Mouse (Mus musculus) lung, embryonic 16.5 days (tissue): Measurements from ENCODE around the gene Pax5. TPM values are rescaled to one million over a fixed set of nuclear protein-coding genes. Genes with fewer than 3 reads are reported as not detected.

Experiments used
- ATAC-seq: fragments of 200-750 bp; cut with Nextera tagmentation; 2 replicates; pipeline ENCODE4 v1.8.0; 2017; ENCODE audit warnings: low read depth, mild to moderate bottlenecking, moderate library complexity
- H3K27ac ChIP-seq: fragments of 300-500 bp; sonication (generic); 2 replicates; pipeline ENCODE4 v1.5.1; 2014; ENCODE audit warnings: mild to moderate bottlenecking, control low read depth, low read length
- H3K27me3 ChIP-seq: fragments of 300-500 bp; sonication (generic); 2 replicates; pipeline ENCODE4 v1.6.1; 2014; ENCODE audit warnings: low read depth, low read length, mixed read lengths; ENCODE audit not compliant: control insufficient read depth, insufficient read depth
- H3K36me3 ChIP-seq: fragments of 300-500 bp; sonication (generic); 2 replicates; pipeline ENCODE4 v1.6.1; 2014; ENCODE audit warnings: low read length; ENCODE audit not compliant: control insufficient read depth, insufficient read depth
- H3K4me1 ChIP-seq: fragments of 300-500 bp; sonication (generic); replicated peaks from 2 replicates; pipeline ENCODE4 v1.6.1; 2014; ENCODE audit warnings: low read length, mixed read lengths; ENCODE audit not compliant: control insufficient read depth, insufficient read depth
- H3K4me2 ChIP-seq: fragments of 300-500 bp; sonication (generic); 2 replicates; pipeline ENCODE4 v1.6.1; 2014; ENCODE audit warnings: low read depth, low read length, control low read depth
- H3K4me3 ChIP-seq: fragments of 300-500 bp; sonication (generic); 2 replicates; pipeline ENCODE4 v1.5.1; 2014; ENCODE audit warnings: mild to moderate bottlenecking, low read length, control low read depth
- H3K9ac ChIP-seq: fragments of 300-500 bp; sonication (generic); 2 replicates; pipeline ENCODE4 v1.6.1; 2014; ENCODE audit warnings: low read length, control low read depth
- H3K9me3 ChIP-seq: fragments of 300-500 bp; sonication (generic); 2 replicates; pipeline ENCODE4 v1.6.1; 2016; ENCODE audit warnings: low read length; ENCODE audit not compliant: control insufficient read depth
- WGBS: fragments of 180-500 bp; shearing (Covaris S2); extraction: QIAGEN DNeasy Blood & Tissue Kit; methylation state at CpG from one replicate; pipeline ENCODE4 v1.1.7; 2014; 5-methylcytosine and 5-hydroxymethylcytosine counted together
- polyA plus RNA-seq: library from polyadenylated mRNA; unstranded; fragments of >200 nt; fragmentation: Nextera tagmentation; extraction: Ambion mirVana; gene quantifications from 2 replicates; pipeline ENCODE4 v1.2.1, GENCODE M21; 2015

The Pax5 gene
- polyA plus RNA-seq, 1 experiment from 2014 or later, result not detected

DNA sequence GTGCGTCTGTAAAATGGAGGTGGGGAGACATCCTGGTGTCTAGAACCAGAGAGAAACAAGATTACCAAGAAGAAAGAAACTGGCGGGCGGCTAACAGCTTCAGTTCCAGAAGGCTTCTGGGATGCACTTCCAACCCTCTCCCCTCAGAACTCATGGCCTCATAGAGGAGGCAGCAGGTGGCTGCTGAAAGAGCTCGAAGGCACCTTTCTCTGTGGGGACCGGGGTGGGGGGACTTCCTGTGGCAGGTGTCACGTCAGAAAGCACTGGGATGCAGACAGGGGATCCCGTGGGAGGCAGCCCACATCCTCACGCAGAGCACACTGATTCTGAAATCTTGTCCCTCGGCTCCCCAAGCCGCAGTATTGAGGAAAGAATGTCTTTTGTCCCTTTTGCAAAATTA, 46.8 kb downstream of the Pax5 start:
- Histone ChIP-seq H3K4me2 (0 out of 2 replicates have a peak overlapping the region, but pooled peaks have one; percentile 95), H3K27ac (no peak overlapping the region), H3K9ac (no peak overlapping the region), H3K9me3 (no peaks in the 10 kb centered on the region), H3K36me3 (no peaks in the 10 kb centered on the region), H3K4me1 (peaks cover 3% of the 10 kb centered on the region; the same call in 1 of the 2 replicates), H3K4me3 (no peak overlapping the region), H3K27me3 (peaks cover 42% of the 10 kb centered on the region)
- WGBS, result 20% methylated on average over 10 of the region's 10 CpGs
- ATAC-seq, result no peak

DNA sequence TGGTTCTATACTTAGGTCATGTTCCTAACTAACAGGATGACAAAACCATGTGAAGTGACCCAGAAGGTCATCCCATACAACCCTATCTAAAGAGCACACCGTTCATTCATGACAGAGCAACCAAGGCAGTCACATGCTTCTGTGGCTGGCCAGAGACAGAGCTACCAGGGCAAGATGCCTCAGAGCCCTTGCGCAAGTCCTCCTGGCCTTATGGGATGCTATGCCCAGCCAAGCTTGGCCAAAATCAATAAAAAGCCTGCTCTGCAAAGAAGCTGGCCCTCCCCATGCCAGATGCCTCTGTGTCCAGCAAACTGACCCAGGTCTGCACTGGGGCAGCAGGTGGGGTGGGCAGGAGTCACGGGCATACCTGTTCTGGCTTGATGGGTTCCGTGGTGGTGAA, 65.1 kb downstream of the Pax5 start:
- Histone ChIP-seq H3K9ac (no peak overlapping the region), H3K27me3 (no peaks in the 10 kb centered on the region), H3K36me3 (no peaks in the 10 kb centered on the region), H3K4me3 (no peak overlapping the region), H3K9me3 (no peaks in the 10 kb centered on the region), H3K4me2 (no peak overlapping the region), H3K27ac (no peak overlapping the region), H3K4me1 (no peaks in the 10 kb centered on the region)
- ATAC-seq, result no peak
- WGBS, result 89% methylated on average over 4 of the region's 4 CpGs

GRCm38 (mm10) chr4:44641831-44642587, 68.3 kb downstream of the Pax5 start:
- H3K4me2 ChIP-seq, result no peak overlapping the region
- H3K36me3 ChIP-seq, result no peaks in the 10 kb centered on the region
- no peak for ATAC-seq
- H3K9ac ChIP-seq, result no peak overlapping the region
- no peaks in the 10 kb centered on the region for H3K9me3 ChIP-seq
- H3K4me3 ChIP-seq, result no peak overlapping the region
- H3K4me1 ChIP-seq, result no peaks in the 10 kb centered on the region
- 58% methylated on average over 12 of the region's 12 CpGs for WGBS
- no peaks in the 10 kb centered on the region for H3K27me3 ChIP-seq
- no peak overlapping the region for H3K27ac ChIP-seq

- Histone ChIP-seq H3K9ac (no peak overlapping the region), H3K4me3 (no peak overlapping the region), H3K4me2 (no peak overlapping the region), H3K27me3 (no peaks in the 10 kb centered on the region), H3K27ac (no peak overlapping the region), H3K9me3 (no peaks in the 10 kb centered on the region), H3K36me3 (no peaks in the 10 kb centered on the region), H3K4me1 (no peaks in the 10 kb centered on the region; the same call in 1 of the 2 replicates)
- ATAC-seq, result no peak
- 71% methylated on average over 3 of the region's 3 CpGs for WGBS
Measured at GRCm38 (mm10) chr4:44635618-44636017, 74.7 kb downstream of the Pax5 start.

- ATAC-seq, result no peak
- Histone ChIP-seq H3K36me3 (no peaks in the 10 kb centered on the region), H3K4me2 (peak overlapping the region; percentile 26; the same call in 1 of the 2 replicates), H3K9ac (no peak overlapping the region), H3K27me3 (no peaks in the 10 kb centered on the region), H3K4me1 (no peaks in the 10 kb centered on the region; the same call in 1 of the 2 replicates), H3K9me3 (no peaks in the 10 kb centered on the region), H3K4me3 (no peak overlapping the region), H3K27ac (no peak overlapping the region)
- 6% methylated on average over 12 of the region's 12 CpGs for WGBS
Measured at GRCm38 (mm10) chr4:44633694-44634524, 76.4 kb downstream of the Pax5 start.

- no peak overlapping the region for H3K4me3 ChIP-seq
- H3K4me1 ChIP-seq, result no peaks in the 10 kb centered on the region; the same call in 1 of the 2 replicates
- no peaks in the 10 kb centered on the region for H3K9me3 ChIP-seq
- H3K4me2 ChIP-seq, result no peak overlapping the region
- H3K36me3 ChIP-seq, result no peaks in the 10 kb centered on the region
- H3K9ac ChIP-seq, result no peak overlapping the region
- no peak for ATAC-seq
- WGBS, result 48% methylated on average over 6 of the region's 6 CpGs
- no peaks in the 10 kb centered on the region for H3K27me3 ChIP-seq
- H3K27ac ChIP-seq, result no peak overlapping the region
Measured at GRCm38 (mm10) chr4:44630059-44630458, 80.2 kb downstream of the Pax5 start.

GRCm38 (mm10) chr4:44627890-44628289, 82.4 kb downstream of the Pax5 start:
- H3K4me1 ChIP-seq, result no peaks in the 10 kb centered on the region
- no peak overlapping the region for H3K27ac ChIP-seq
- H3K4me2 ChIP-seq, result no peak overlapping the region
- no peaks in the 10 kb centered on the region for H3K36me3 ChIP-seq
- no peaks in the 10 kb centered on the region for H3K9me3 ChIP-seq
- H3K27me3 ChIP-seq, result no peaks in the 10 kb centered on the region
- no peak for ATAC-seq
- H3K9ac ChIP-seq, result no peak overlapping the region
- no peak overlapping the region for H3K4me3 ChIP-seq

- no peak for ATAC-seq
- Histone ChIP-seq H3K9ac (no peak overlapping the region), H3K4me2 (no peak overlapping the region), H3K36me3 (no peaks in the 10 kb centered on the region), H3K4me1 (no peaks in the 10 kb centered on the region), H3K27ac (no peak overlapping the region), H3K9me3 (no peaks in the 10 kb centered on the region), H3K27me3 (no peaks in the 10 kb centered on the region), H3K4me3 (no peak overlapping the region)
- WGBS, result 64% methylated on average over 6 of the region's 6 CpGs
Measured at GRCm38 (mm10) chr4:44625108-44625424, 85.2 kb downstream of the Pax5 start.

- no peak for ATAC-seq
- 74% methylated on average over 12 of the region's 12 CpGs for WGBS
- H3K27me3 ChIP-seq, result no peaks in the 10 kb centered on the region
- no peak overlapping the region for H3K4me3 ChIP-seq
- H3K36me3 ChIP-seq, result no peaks in the 10 kb centered on the region
- no peaks in the 10 kb centered on the region for H3K9me3 ChIP-seq
- H3K9ac ChIP-seq, result no peak overlapping the region
- H3K4me2 ChIP-seq, result no peak overlapping the region
- no peak overlapping the region for H3K27ac ChIP-seq
- H3K4me1 ChIP-seq, result no peaks in the 10 kb centered on the region
Measured at GRCm38 (mm10) chr4:44624232-44625107, 85.8 kb downstream of the Pax5 start.
